Mouse (Mus musculus) urinary bladder, postnatal 14 days (tissue): Measurements from ENCODE around the gene Eml4.

ENCODE experiments used
- DNase-seq: peaks from one replicate; pipeline ENCODE4 v3.0.0; 2021; ENCODE audit warnings: low spot score

Eml4 gene

GRCm38 (mm10) chr17:83344226-83344625, 6.5 kb upstream of the Eml4 start:
- no peak for DNase-seq

GRCm38 (mm10) chr17:83348056-83348822, 2.5 kb upstream of the Eml4 start:
- no peak for DNase-seq

- no peak for DNase-seq
Observed at GRCm38 (mm10) chr17:83351119-83351531, 394 bp downstream of the Eml4 start.

GRCm38 (mm10) chr17:83351601-83352413, 1.1 kb downstream of the Eml4 start:
- no peak for DNase-seq

GRCm38 (mm10) chr17:83352456-83352855, 1.7 kb downstream of the Eml4 start:
- DNase-seq, result no peak

GRCm38 (mm10) chr17:83353011-83353410, 2.3 kb downstream of the Eml4 start:
- DNase-seq, result no peak

GRCm38 (mm10) chr17:83353460-83353859, 2.7 kb downstream of the Eml4 start:
- DNase-seq, result no peak

GRCm38 (mm10) chr17:83355481-83355880, 4.8 kb downstream of the Eml4 start:
- DNase-seq, result no peak

- no peak for DNase-seq
Observed at GRCm38 (mm10) chr17:83359934-83360333, 9.2 kb downstream of the Eml4 start.

GRCm38 (mm10) chr17:83360796-83361566, 10.2 kb downstream of the Eml4 start:
- DNase-seq, result no peak

- DNase-seq, result no peak
Observed at GRCm38 (mm10) chr17:83363081-83363480, 12.3 kb downstream of the Eml4 start.

- DNase-seq, result no peak
Observed at GRCm38 (mm10) chr17:83364296-83364695, 13.6 kb downstream of the Eml4 start.

GRCm38 (mm10) chr17:83365130-83365529, 14.4 kb downstream of the Eml4 start:
- no peak for DNase-seq

- DNase-seq, result no peak
Observed at GRCm38 (mm10) chr17:83365614-83366355, 15.1 kb downstream of the Eml4 start.

- no peak for DNase-seq
Observed at GRCm38 (mm10) chr17:83367387-83367786, 16.7 kb downstream of the Eml4 start.

GRCm38 (mm10) chr17:83374123-83374522, 23.4 kb downstream of the Eml4 start:
- DNase-seq, result no peak

- no peak for DNase-seq
Observed at GRCm38 (mm10) chr17:83375848-83376247, 25.1 kb downstream of the Eml4 start.

- no peak for DNase-seq
Observed at GRCm38 (mm10) chr17:83376801-83377200, 26.1 kb downstream of the Eml4 start.

- DNase-seq, result no peak
Observed at GRCm38 (mm10) chr17:83377755-83378443, 27.2 kb downstream of the Eml4 start.

GRCm38 (mm10) chr17:83378444-83378762, 27.7 kb downstream of the Eml4 start:
- no peak for DNase-seq

GRCm38 (mm10) chr17:83379366-83379765, 28.6 kb downstream of the Eml4 start:
- no peak for DNase-seq
